Mouse (Mus musculus) urinary bladder, adult 18-20 months (tissue): Measurements from ENCODE around the gene Apom.
"Not testable (repeated sequence)": the region's sequence is repeated elsewhere in the genome, so short reads cannot be mapped to it uniquely, and the experiment has no call there.

Source experiments
- DNase-seq, 2 experiments: peaks; one replicate each; pipeline ENCODE4 v3.0.0; 2022; ENCODE audit warnings: low spot score in 2 of 2, mixed read lengths in 2 of 2

Apom gene

GRCm38 (mm10) chr17:35127017-35127416 is 4.8 kb downstream of the Apom start:
- DNase-seq: no peak

- peak; percentile 65 to 76 for DNase-seq
These were observed 5.6 kb downstream of the Apom start, which contains the start of gene D17H6S53E for GRCm38 (mm10) chr17:35126206-35126611. D17H6S53E (plus strand) TSS chr17:35126373.

GRCm38 (mm10) chr17:35125578-35125977 is 6.3 kb downstream of the Apom start:
- DNase-seq: no peak

GRCm38 (mm10) chr17:35125081-35125480 is 6.8 kb downstream of the Apom start:
- DNase-seq: no peak

GRCm38 (mm10) chr17:35124261-35124896 is 7.5 kb downstream of the Apom start:
- DNase-seq: not testable (repeated sequence)

GRCm38 (mm10) chr17:35123287-35123686 is 8.6 kb downstream of the Apom start:
- not testable (repeated sequence) for DNase-seq

GRCm38 (mm10) chr17:35121871-35122303 is 10.0 kb downstream of the Apom start, which contains the start of gene Csnk2b:
Csnk2b (minus strand) TSS chr17:35122053.
- no peak for DNase-seq

GRCm38 (mm10) chr17:35121143-35121799 is 10.6 kb downstream of the Apom start, which contains the start of gene Gpank1:
Gpank1 (plus strand) TSS chr17:35121455.
- DNase-seq: peak; percentile 90 to 98

- DNase-seq: peak in 1 of 2 experiments; percentile 25
These were observed 11.1 kb downstream of the Apom start for GRCm38 (mm10) chr17:35120745-35121142.

GRCm38 (mm10) chr17:35115046-35116019 is 16.5 kb downstream of the Apom start, which contains the start of gene Ly6g5b:
Ly6g5b (minus strand) TSS chr17:35115428.
- no peak for DNase-seq

GRCm38 (mm10) chr17:35111774-35112173 is 20.1 kb downstream of the Apom start:
- DNase-seq: no peak

GRCm38 (mm10) chr17:35108097-35108496 is 23.8 kb downstream of the Apom start, which contains the start of gene Ly6g5c:
Ly6g5c (plus strand) TSS chr17:35108279.
- no peak for DNase-seq

- DNase-seq: no peak
These were observed 25.3 kb downstream of the Apom start for GRCm38 (mm10) chr17:35106522-35106921.

GRCm38 (mm10) chr17:35105740-35106389 is 26.0 kb downstream of the Apom start:
- no peak for DNase-seq

GRCm38 (mm10) chr17:35104754-35105153 is 27.1 kb downstream of the Apom start:
- DNase-seq: no peak

GRCm38 (mm10) chr17:35104079-35104478 is 27.8 kb downstream of the Apom start:
- DNase-seq: no peak

GRCm38 (mm10) chr17:35103221-35103690 is 28.6 kb downstream of the Apom start:
- DNase-seq: no peak

GRCm38 (mm10) chr17:35102299-35102698 is 29.6 kb downstream of the Apom start:
- no peak for DNase-seq

GRCm38 (mm10) chr17:35101161-35101560 is 30.7 kb downstream of the Apom start:
- DNase-seq: no peak

- no peak for DNase-seq
These were observed 31.6 kb downstream of the Apom start for GRCm38 (mm10) chr17:35100196-35100765.
